Mouse (Mus musculus): ENCODE measurements around the gene Fam118b.

The Fam118b gene

DNA sequence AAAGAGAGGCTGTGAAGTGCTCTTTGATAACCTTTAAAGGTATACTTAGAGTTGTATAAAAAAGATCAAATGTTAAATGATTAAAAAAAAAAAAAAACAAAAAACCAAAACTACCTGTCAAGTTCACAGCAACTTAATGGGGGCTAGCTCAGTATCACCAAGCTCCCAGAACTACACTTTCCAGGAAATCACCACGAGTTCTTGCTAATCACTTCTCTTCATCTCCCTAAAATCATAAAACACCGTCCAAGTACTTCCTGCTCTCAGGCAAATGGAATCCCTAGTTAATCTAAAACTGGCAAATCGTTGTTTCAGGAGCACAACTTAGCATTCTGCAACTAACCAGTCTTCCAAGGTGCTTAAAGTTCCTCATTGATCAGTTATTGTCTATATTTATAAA lies 3.1 kb downstream of the Fam118b start:
- no peak for DNase-seq (ENCODE audit: low read depth, low spot score)

DNA sequence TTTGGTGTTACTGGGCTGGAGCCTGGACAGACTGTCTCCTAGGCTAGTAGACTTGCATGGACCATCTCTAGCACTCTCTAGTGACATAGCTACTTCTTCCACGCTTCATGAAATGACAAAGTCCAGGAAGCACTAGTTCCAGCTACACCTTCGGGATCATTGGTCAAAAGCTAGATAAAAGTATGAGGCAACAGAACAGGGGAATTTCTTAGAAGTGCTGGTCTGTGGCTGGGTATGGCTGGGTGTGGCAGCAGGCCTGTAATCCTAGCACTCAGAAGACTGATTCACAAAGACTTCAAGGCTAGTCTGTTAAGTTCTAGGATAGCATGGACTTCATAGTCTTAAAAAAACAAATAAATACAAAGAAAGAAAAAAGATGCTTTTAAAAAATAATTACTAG lies 4.2 kb downstream of the Fam118b start:
- no peak for DNase-seq (ENCODE audit: low read depth, low spot score)

DNA sequence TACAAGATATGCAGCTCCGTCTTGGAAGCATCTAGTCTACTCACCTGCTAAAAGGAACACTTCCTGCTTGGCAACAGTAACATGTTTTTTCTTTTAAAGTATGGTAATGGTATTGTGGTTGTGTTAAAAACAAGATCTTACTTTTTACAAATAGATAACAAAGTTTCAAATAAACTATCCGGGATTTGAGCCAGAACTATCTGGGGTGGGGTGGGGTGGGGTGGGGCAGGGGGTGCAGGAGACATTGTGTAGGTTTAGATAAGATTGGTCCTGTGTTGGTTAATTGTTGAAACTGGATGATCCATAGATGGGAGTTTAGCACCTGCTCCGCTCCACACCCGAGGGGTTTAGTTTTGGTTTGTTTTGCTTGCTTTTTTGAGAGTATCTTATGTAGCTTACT lies 5.2 kb downstream of the Fam118b start:
- DNase-seq (ENCODE audit: low read depth, low spot score), result no peak

DNA sequence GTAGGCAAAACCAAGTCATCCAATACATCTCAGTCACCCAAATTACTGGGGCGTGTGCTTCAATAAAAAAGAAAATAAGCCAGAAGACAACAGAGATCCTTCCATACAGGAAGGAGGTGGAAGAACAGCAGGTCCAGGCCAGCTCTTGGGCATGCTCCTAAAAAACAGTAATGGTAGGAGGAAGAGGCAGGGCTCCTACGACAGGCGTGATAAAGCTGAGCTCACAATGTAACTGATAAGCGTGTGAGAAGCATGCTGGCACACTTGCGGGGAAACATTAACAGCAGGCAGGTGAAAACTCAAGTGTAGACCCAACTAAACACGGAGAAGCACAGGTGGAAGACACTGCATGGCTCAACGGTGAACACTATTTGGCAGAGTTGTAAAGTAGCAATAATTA lies 10.2 kb downstream of the Fam118b start:
- no peak for DNase-seq (ENCODE audit: low read depth, low spot score)

DNA sequence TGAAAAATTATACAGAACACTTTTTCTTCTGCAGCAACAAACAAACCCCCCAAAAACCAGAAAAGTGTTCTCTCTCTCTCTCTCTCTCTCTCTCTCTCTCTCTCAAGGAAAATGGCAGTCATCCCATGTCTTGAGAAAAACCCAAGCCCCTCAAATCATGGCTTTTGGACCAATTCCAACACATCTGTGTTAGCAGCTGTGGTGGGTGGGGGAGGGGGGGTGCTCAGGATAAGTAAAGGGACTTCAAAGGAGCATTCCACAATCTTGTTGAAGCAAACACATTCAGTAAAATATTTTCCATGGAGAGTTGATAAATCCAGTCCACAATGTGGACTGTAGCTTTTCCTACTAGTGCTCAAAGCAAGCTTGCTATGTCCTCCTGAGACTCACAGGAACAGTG lies 18.1 kb downstream of the Fam118b start:
- DNase-seq (ENCODE audit: low read depth, low spot score), result no peak

DNA sequence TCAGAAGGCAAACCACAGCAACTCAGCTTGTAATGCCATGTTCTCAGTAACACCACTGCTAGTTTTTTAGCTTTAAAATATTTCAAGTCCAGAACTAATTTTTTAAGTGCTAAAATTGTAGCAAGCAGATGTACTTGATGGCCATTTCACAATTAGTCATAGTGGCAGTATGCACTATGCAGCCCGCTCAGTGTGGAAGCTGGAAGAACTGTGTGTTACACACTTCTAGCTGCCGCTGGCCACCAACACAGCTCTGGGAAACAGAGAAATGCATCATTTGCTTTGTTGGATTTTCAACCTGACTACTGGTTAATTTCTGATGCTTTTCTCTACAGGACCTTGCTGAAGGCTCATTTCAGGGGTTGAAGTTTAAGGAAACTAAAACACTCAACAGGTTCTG lies 20.2 kb downstream of the Fam118b start:
- no peak for DNase-seq (ENCODE audit: low read depth, low spot score)

DNA sequence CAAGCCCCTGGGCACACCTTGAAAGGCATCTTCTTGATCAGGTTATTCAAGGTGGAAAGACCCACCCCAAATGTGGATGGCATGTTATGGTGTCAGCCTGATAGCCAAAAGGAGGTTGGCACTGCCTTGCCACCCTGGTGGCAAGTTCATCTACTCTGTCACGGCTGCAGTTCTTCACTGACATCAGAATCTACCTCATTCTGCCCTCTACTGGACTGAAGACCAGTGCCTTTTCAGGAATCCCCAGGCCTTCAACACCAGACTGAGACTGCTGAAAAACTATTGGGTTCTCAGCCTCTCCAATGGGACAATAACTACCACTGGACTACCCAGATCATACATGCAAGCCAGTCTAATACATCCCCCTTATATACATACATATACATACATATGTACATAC lies 27.9 kb downstream of the Fam118b start:
- DNase-seq (ENCODE audit: low read depth, low spot score), result no peak

DNA sequence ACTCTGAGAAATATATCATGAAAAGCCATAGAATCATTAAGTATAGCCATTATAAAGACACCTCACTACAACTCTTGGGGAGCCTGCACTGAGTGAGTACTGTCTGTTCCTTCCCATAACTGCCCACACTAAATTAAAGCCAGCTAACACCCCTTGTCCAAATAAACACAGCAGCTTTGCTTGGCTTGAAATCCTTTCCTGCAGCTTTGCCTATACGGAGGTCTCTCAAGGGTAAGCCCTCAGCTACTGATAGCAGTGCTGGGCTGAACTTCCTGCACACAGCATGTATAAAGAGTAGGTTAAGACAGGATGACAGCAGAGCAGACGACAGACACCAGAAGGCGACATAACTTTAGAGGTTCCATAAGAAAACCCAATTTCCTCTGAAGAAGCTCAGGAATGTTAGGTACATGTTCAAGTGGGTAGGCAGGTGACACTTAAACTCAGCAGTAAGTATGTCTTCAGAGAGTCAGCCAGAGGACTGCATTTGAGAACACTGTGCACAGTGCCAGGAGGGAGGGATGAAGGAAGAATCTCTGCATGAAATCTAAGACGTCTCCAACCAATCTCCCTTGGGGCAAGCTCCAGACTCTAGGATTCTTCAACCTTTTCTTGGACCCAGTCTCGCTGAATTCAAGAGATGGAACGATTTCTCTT lies 28.6 kb downstream of the Fam118b start:
- no peak for DNase-seq (ENCODE audit: low read depth, low spot score)

DNA sequence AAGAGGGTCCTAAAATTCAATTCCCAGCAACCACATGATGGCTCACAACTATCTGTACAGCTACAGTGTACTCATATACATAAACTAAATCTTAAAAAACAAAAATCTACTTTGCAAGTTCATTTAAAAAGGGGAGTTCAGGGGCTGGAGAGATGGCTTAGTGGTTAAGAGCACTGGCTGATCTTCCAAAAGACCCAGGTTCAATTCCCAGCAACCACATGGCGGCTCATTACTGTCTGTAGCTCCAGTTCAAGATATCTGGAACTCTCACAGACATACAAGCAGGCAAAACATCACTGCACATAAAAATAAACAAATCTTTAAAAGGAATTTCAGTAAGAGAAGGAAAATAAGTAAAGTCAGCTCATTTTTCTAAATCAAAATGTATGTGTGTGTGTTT lies 29.2 kb downstream of the Fam118b start:
- DNase-seq (ENCODE audit: low read depth, low spot score), result no peak

DNA sequence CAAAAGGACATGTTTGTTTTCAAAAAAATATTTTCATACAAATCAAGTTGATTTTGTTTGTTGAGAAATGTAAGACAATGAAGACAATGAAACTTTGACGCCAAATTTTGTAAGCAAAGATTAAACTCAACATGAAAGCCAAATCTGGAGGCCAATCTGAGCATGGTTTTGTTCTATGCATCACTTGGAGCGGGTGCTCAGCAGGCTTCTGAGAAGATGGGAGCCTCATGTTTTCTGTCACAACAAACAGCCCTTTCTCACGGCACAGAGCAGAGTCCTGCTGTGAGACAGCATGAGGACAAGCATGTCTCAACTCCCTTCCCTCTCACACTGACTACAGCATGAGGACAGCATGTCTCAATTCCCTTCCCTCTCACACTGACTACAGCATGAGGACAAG lies 31.6 kb downstream of the Fam118b start:
- no peak for DNase-seq (ENCODE audit: low read depth, low spot score)

DNA sequence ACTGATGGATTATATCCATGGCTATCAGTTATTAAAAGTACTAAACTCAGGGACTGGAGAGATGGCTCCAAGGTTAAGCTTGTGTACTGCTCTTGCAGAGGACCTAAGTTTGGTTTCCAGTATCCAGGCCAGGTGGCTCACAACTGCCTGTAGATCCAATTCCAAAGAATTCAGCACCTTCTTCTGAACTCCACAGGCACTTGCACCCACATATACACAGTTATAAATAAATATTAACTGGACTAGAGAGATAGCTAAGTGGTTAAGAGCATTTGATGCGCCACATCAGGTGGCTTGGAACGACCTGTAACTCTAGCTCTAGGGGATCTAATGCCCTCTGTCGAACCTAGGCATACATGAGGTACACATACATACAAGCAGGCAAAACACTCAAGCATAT lies 38.9 kb downstream of the Fam118b start:
- no peak for DNase-seq (ENCODE audit: low read depth, low spot score)

DNA sequence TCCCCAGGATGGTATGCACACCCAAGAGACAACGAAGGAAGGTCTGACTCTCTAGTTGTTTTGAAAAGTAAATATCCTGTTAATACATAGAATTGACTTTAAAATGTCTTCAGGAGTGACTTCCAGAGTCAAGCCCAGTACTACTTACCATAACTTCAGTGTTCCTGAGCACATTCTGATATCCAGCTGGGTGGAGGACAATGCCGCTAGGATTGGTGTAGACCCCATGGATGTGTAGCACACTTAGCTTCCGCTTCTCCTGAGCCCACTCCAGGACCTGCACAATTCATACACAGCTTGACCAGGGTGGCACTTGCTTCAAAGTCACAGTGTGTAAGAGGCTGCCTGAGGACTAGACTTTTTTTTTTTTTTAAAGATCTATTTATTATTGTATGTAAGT lies 44.1 kb downstream of the Fam118b start:
- DNase-seq (ENCODE audit: low read depth, low spot score), result peak; percentile 52

DNA sequence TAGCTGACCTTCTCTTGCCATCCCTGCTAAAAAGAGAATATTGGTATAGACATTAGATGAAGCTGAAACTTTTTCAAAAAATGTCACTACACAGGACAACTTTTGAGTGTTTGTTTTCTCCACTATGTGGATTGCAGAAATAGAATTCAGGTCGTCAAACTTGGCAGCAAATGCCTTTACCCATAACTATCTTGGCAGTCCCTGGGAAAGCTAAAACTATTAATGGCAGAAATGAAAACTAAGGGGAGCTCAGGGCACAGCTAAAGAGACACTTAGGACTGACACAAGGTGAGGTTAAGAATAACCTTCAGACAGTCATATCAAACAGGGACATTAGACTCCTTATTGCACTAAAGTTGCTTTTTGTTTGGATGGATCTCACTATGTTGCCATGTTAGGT lies 49.6 kb downstream of the Fam118b start:
- DNase-seq (ENCODE audit: low read depth, low spot score), result no peak

DNA sequence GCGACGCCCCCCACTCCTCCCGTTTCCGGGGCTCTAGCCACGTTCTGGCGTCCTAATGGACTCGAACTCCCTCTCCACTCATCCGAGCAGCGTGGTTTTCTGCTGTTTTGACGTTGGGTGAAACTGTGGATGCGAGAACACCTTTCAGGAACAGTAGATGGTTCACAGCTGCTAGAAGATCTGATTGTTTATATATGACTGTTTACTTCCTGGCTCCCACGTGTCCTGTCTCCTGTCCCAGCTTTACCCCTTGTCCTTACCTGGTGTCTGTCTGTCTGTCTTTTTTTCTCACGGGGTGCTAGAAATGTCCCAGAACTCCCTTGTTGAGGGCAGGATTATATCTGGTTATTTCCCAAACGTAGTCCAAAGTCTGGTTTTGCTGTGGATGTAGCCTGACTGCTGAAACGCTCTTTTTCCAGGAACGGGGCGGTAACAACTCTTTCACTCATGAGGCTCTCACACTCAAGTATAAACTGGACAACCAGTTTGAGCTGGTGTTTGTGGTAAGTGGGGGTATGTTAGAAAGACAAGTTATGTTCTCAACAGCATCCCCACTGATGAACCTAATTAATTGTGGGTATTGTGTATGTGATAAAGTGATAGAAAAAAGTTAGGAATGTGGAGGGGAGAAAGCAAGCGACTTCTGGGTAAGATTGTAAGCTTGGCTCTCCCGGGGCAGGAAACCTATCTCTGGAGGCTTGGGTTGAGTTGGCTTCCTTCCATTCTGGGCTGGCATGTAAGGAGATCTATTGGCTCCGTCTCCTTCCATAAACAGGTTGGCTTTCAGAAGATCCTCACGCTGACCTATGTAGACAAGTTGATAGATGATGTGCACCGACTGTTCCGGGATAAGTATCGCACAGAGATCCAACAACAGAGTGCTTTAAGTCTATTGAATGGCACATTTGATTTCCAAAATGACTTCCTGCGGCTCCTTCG lies 55.8 kb downstream of the Fam118b start:
- DNase-seq (ENCODE audit: low read depth, low spot score), result no peak

DNA sequence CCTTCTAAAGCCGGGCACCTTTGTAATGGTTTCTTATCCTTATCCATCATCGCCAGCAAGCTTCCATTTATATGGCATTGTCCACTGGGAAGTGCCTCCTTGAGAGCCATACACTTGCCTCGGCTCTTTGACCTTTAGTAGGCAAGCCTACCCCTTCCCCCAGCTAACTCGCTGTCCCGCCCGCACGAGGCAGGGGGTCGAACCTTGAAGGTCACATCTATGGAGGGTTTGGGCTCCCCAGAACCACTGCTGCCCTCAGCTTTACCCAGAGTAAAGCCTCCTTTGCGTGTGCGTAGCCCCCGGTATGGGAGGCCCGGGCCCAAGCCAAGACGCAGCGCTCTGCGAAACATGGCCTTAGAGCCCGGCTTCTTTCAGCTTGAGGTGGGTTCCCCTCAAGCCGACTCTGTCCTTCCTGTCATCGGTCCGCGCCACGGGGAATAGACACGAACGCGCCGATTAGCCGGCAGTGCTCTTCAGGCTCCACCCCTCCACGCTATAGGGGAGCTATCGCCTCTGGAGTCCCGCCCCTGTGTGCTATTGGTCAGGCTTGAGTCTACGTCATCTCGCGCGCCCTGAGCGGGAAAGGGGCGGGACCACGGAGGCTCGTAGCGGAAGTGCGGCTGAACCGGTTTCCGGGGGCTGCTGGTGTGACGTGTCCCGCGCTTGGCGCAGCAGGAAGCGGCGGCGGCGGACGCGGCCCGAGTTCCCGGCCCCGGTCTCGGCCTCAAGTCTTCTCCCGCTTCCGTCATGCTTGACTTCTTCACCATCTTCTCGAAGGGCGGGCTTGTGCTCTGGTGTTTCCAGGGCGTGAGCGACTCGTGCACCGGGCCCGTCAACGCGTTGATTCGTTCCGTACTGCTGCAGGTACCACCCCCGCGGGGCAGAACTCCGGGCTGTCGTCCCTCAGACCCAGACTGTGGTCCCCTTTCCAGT lies 56.8 kb downstream of the Fam118b start, which contains the start of gene Foxred1:
Gene Foxred1, minus strand, starts transcription at position 514 of the 933 bp plus-strand sequence.
- peak; percentile 99 for DNase-seq (ENCODE audit: low read depth, low spot score)

DNA sequence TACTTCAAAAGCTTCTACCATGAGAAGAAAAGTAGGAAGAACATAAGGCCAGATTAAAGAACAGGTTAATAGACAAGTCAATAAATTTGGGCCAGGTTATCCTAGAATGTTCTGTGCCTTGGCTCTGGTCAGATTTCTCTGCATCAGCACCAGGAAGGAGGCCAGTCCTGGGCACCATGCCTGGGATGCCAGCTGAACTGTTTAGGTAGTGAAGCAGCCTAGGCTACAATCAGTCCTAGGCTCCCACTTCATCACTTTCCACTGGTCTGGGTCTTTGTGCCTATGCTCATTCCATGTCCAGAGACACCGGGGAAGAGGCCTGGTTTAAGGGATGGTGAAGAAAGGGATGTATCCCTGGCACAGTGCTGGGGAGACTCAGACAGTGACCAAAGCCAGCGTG lies 63.2 kb downstream of the Fam118b start:
- no peak for DNase-seq (ENCODE audit: low read depth, low spot score)

DNA sequence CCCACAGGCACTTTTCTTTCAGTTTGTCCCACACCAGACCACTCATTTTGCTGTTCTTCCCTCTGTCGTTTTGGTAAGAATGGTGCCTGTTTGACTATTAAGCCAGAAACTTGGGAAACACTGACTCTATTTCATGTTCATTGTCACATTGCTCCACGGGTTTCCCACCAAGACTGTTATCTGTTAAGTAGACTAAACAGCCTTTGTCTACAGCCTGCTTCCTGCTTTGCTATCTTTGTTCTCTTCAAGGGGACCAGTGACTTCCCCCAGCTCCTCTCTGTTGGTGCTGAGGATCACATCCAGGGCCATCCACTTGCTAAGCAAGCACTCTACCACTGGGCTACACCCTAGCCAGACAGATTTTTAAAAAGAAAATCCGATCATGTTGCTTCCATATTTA lies 64.1 kb downstream of the Fam118b start:
- no peak for DNase-seq (ENCODE audit: low read depth, low spot score)

DNA sequence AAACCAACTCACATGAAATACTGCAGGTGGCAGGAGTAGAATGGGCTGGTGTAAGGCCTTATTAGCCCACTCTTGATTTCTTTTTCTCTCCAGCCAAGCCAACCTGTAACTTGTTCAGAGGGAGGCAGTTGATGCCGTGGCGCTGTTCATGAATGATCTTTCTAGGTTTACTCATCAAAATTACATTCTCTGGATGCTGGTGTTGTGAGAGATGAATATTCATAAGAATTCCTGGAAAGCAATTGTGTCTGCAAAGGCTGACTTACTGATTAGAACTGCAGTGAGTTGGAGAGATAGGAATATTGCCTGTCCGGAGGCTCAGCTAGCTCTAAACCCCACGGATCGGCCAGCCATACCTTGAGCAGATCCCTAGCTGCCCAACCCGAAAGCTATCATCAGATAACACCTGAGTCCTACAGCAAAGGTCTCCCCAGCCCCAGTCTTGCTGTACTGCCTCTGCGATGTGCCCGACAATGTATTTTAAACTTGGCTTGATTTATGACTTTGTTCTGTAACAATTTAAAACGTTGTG lies 67.0 kb downstream of the Fam118b start:
- DNase-seq (ENCODE audit: low read depth, low spot score), result no peak

DNA sequence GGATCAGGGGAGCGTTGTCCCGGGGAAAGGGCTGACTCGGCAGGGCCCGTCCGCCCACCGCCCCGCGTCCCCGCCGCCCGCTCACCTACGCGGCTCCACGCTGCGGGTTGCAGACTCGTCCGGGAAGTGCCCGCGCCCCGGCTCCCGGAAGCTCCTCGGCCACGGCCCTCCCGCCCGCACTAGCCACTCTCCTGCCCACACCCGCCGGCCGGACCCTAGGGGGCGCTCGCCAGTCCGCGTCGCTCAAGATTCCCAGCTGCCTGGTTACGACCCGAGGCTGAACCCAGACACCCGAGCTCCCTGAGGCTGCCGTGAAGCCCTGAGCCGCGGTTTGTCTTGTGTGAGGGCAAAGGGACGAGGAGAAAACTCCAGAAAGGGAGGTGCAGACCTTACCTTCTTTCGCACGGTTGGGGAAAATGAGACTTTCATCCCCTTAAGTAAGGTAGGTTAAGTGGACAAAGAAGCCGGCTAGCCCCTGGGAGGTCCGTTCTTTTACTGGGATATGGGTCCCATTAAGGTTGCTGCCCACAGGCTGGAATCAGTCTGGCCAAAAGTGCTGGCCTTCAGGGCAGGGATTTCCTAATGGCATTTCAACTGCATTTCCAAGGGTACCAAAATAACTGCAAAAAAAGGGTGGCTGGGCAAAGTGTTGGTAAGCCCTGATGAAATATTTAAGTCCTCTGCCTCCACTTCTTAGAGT lies 67.7 kb downstream of the Fam118b start, which contains the start of the genes Srpr and Tirap:
Gene Srpr, plus strand, starts transcription at position 404 of the 700 bp plus-strand sequence.
Gene Tirap, minus strand, starts transcription at position 520 of the 700 bp plus-strand sequence.
- DNase-seq (ENCODE audit: low read depth, low spot score), result peak; percentile 80

DNA sequence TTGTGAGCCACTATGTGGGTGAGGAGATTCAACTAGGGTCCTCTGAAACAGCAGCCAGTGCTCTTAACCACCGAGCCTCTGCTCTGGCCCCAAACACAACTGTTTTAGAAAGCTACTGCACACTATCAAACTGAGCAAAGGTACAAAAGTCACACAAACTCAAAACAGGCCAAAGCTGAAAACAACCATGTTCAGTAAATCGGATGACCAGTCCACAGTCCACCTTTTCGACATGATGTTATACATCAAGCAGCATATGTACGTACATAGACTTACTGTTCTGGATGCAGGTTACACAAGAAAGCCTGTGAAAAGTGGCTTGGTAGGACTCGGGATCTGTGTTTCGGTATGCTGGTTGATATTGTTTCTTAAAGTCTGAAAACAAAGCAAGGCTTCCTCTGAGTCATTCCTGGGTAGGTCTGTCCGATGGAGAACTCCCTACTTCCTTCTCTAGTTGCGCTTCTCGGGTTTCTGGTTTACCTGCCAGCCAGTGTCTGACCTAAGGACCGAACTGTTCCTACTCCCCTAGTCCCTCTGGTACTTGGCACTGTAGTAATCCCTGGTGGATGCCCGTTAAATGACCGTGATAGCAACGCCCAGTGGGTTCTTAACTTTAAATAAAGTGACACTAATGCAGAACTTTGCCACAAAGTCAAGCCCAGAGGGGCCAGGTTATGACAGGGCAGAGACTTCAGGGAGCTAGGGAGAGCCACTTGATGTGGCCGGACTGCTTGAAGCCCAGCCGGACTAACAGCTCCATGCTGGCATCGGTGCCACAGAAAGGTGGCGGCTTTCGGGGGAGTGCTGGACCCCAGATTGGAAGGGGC lies 68.4 kb downstream of the Fam118b start:
- no peak for DNase-seq (ENCODE audit: low read depth, low spot score)
